Mouse (Mus musculus): ENCODE data around the gene Arhgap24. TPM values are rescaled to one million over a fixed set of nuclear protein-coding genes. Genes with fewer than 3 reads are reported as not detected.

Arhgap24 gene
- polyA plus RNA-seq, 1 experiment, result 12.5 TPM

DNA sequence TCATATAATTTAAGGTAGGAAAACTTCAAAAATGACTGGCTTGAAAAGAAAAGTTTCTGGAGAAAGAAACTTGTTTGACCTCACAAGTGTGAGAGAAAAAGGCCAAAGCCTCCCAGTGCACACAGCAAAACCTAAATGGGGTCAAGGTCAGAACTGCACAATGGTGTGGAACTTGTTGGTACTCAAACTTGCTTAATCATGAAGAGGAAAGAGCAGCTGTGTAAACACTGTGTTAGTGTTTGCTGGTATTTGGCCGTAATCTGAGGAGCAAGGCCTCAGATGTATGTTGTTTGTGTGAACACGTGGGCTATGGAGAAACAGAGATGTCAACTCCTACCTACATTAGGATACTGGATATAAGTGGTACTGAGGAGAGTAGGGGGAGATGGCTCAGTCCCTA is 212.0 kb downstream of the Arhgap24 start:
- Histone ChIP-seq H3K27me3 (ENCODE audit: control insufficient read depth, insufficient read depth, insufficient read length) (no peaks in the 10 kb centered on the region), H3K36me3 (ENCODE audit: control insufficient read depth, insufficient read depth) (no peaks in the 10 kb centered on the region), H3K4me3 (no peak overlapping the region), H3K4me2 (ENCODE audit: low read depth) (peak overlapping the region; percentile 31), H3K79me2 (ENCODE audit: control insufficient read depth, insufficient read depth) (no peaks in the 10 kb centered on the region), H3ac (ENCODE audit: control insufficient read depth, insufficient read length) (no peak overlapping the region)
- TF ChIP-seq USF1 (IDR thresholded peaks at IDR 0.05; ENCODE audit: low read depth) (no peak), MYOD1 (IDR thresholded peaks at IDR 0.05; ENCODE audit: control insufficient read depth in 1 of 3, insufficient read length in 2 of 3, low read depth in 2 of 3) (peak in 2 of 3 experiments; percentile 64 to 77), SRF (IDR thresholded peaks at IDR 0.05; ENCODE audit: control insufficient read depth, insufficient read length, low read depth) (no peak), MAX (IDR thresholded peaks at IDR 0.05; ENCODE audit: low read depth) (no peak), TCF12 (IDR thresholded peaks at IDR 0.05; ENCODE audit: insufficient read depth, poor library complexity, severe bottlenecking) (no peak)

DNA sequence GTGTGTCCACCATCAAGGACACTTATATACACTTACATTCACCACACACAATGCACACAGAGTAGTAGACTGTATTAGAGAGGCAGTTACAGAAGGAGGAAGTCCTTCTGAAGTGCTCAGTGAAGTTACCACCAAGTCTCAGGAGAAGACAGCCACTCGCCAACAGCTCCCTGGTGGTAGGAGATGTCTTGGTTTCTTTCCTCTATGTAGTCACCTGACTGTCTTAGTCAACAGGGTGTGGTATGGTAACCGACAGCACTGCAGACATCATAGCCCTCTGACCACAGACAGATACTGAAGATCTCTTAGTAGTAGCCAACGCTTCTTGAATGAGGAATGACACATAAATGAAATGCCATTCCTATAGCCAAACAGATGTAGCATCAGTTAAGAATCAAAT is 212.7 kb downstream of the Arhgap24 start:
- Histone ChIP-seq H3K4me2 (ENCODE audit: low read depth) (no peak overlapping the region), H3K36me3 (ENCODE audit: control insufficient read depth, insufficient read depth) (no peaks in the 10 kb centered on the region), H3K27me3 (ENCODE audit: control insufficient read depth, insufficient read depth, insufficient read length) (no peaks in the 10 kb centered on the region), H3ac (ENCODE audit: control insufficient read depth, insufficient read length) (no peak overlapping the region), H3K79me2 (ENCODE audit: control insufficient read depth, insufficient read depth) (no peaks in the 10 kb centered on the region), H3K4me3 (no peak overlapping the region)
- TF ChIP-seq CEBPB (IDR thresholded peaks at IDR 0.05; ENCODE audit: insufficient read depth, poor library complexity, severe bottlenecking) (no peak), USF1 (IDR thresholded peaks at IDR 0.05; ENCODE audit: low read depth) (peak; percentile 40)

DNA sequence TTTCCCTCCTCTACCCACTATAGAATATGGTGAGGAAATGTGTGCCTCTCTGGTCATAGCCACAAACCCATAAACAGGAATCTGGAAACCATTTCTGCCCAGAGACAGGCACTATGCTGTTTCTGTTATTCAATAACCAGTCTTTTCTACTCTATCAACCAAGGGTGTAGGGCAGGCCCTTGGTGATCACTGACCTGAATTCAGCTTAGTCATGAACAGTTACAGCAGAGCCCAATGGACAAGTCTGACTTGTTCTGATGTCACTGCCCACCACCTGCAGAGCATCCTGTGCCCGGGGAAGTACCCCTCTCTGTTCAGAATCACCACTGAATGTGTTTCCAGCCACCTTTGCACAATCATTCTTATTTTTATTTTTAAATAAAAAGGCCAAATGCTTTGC is 216.6 kb downstream of the Arhgap24 start:
- Histone ChIP-seq H3K27me3 (ENCODE audit: control insufficient read depth, insufficient read depth, insufficient read length) (no peaks in the 10 kb centered on the region), H3K4me2 (ENCODE audit: low read depth) (no peak overlapping the region), H3K79me2 (ENCODE audit: control insufficient read depth, insufficient read depth) (no peaks in the 10 kb centered on the region), H3ac (ENCODE audit: control insufficient read depth, insufficient read length) (no peak overlapping the region), H3K36me3 (ENCODE audit: control insufficient read depth, insufficient read depth) (no peaks in the 10 kb centered on the region), H3K4me3 (no peak overlapping the region)
- no peak for TF ChIP-seq POLR2AphosphoS2 (IDR thresholded peaks at IDR 0.05; ENCODE audit: insufficient read length, low read depth)
- TF ChIP-seq POLR2A (IDR thresholded peaks at IDR 0.05; ENCODE audit: insufficient read length, low read depth), result no peak
- no peak for TF ChIP-seq E2F4 (IDR thresholded peaks at IDR 0.05; ENCODE audit: insufficient read depth)

DNA sequence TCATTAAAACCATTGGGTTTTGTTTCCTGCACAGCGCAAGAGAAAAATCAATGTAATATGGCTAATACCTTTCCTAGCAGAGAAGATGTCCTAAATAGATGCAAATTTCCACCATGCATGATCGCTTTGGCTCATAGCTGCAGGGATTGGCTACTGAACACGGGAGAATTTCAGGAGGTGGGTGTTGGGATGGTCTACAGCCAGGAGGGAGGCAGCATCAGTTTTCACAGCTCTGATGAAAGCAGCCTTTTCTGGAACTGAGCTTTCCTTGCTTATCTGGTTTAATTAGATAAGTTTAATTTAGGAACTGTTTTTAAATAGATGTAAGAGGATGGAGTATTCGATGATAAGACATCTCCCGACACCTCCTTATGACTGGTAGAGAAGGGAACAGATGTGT is 217.2 kb downstream of the Arhgap24 start:
- Histone ChIP-seq H3K4me2 (ENCODE audit: low read depth) (no peak overlapping the region), H3K36me3 (ENCODE audit: control insufficient read depth, insufficient read depth) (no peaks in the 10 kb centered on the region), H3ac (ENCODE audit: control insufficient read depth, insufficient read length) (no peak overlapping the region), H3K4me3 (no peak overlapping the region), H3K27me3 (ENCODE audit: control insufficient read depth, insufficient read depth, insufficient read length) (no peaks in the 10 kb centered on the region), H3K79me2 (ENCODE audit: control insufficient read depth, insufficient read depth) (no peaks in the 10 kb centered on the region)
- TF ChIP-seq MYOD1 (IDR thresholded peaks at IDR 0.05; ENCODE audit: control insufficient read depth in 1 of 3, insufficient read length in 2 of 3, low read depth in 2 of 3) (no peak), E2F4 (IDR thresholded peaks at IDR 0.05; ENCODE audit: insufficient read depth) (no peak), POLR2AphosphoS2 (IDR thresholded peaks at IDR 0.05; ENCODE audit: insufficient read length, low read depth) (no peak)

DNA sequence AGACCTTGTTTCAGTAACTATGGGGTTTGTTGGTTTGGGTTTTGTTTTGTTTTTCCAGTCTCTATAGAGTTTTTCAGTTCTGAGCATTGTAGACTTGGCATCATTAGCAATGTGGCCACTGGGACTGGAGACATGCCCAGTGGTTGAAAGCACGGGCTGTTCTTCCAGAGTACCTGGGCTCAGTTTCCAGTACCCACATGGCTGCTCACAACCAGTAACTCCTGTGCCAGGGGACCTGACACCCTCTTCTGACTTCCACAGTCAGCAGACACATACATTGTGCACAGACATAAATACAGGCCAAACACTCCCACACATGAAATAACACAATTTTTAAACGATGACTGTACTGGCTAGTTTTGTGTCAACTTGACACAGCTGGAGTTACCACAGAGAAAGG is 217.7 kb downstream of the Arhgap24 start:
- Histone ChIP-seq H3ac (ENCODE audit: control insufficient read depth, insufficient read length) (no peak overlapping the region), H3K36me3 (ENCODE audit: control insufficient read depth, insufficient read depth) (no peaks in the 10 kb centered on the region), H3K4me2 (ENCODE audit: low read depth) (no peak overlapping the region), H3K27me3 (ENCODE audit: control insufficient read depth, insufficient read depth, insufficient read length) (no peaks in the 10 kb centered on the region), H3K79me2 (ENCODE audit: control insufficient read depth, insufficient read depth) (no peaks in the 10 kb centered on the region), H3K4me3 (no peak overlapping the region)
- no peak for TF ChIP-seq POLR2AphosphoS2 (IDR thresholded peaks at IDR 0.05; ENCODE audit: insufficient read length, low read depth)
- no peak for TF ChIP-seq SRF (IDR thresholded peaks at IDR 0.05; ENCODE audit: control insufficient read depth, insufficient read length, low read depth)
- TF ChIP-seq POLR2A (IDR thresholded peaks at IDR 0.05; ENCODE audit: insufficient read length, low read depth), result no peak
- no peak for TF ChIP-seq CEBPB (IDR thresholded peaks at IDR 0.05; ENCODE audit: insufficient read depth, poor library complexity, severe bottlenecking)
- no peak for TF ChIP-seq REST (IDR thresholded peaks at IDR 0.05; ENCODE audit: insufficient read depth, insufficient read length)
- no peak for TF ChIP-seq TCF3 (IDR thresholded peaks at IDR 0.05; ENCODE audit: insufficient read length, low read depth)
- TF ChIP-seq USF1 (IDR thresholded peaks at IDR 0.05; ENCODE audit: low read depth), result no peak
- no peak for TF ChIP-seq MAX (IDR thresholded peaks at IDR 0.05; ENCODE audit: low read depth)
- TF ChIP-seq E2F4 (IDR thresholded peaks at IDR 0.05; ENCODE audit: insufficient read depth), result no peak
- no peak for TF ChIP-seq MYOG (IDR thresholded peaks at IDR 0.05; ENCODE audit: control insufficient read depth in 1 of 3, insufficient read depth in 1 of 3, insufficient read length in 2 of 3, low read depth in 2 of 3)

DNA sequence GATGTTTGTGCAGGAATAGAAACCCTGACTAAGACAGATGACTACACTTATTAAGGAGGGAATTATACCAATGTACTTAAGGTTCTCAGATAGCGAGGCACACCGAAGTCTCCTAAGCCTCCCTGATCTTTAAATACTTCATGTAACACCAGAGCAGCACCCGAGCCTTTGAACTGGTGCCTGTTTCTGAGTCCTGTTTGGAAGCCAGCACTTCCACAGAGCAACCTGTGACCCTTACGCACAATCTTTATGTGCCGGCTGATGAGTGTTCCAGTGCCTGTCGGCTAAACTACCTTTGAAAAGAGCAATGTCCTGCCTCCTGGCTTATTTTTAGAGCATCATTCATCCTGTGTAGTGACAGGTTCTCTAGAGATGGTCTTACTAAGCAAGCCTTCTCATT is 221.4 kb downstream of the Arhgap24 start:
- no peaks in the 10 kb centered on the region for H3K79me2 ChIP-seq (ENCODE audit: control insufficient read depth, insufficient read depth)
- no peaks in the 10 kb centered on the region for H3K27me3 ChIP-seq (ENCODE audit: control insufficient read depth, insufficient read depth, insufficient read length)
- H3K4me2 ChIP-seq (ENCODE audit: low read depth), result no peak overlapping the region
- no peaks in the 10 kb centered on the region for H3K36me3 ChIP-seq (ENCODE audit: control insufficient read depth, insufficient read depth)
- H3K4me3 ChIP-seq, result no peak overlapping the region
- H3ac ChIP-seq (ENCODE audit: control insufficient read depth, insufficient read length), result no peak overlapping the region
- TF ChIP-seq REST (IDR thresholded peaks at IDR 0.05; ENCODE audit: insufficient read depth, insufficient read length), result no peak
- no peak for TF ChIP-seq MYOD1 (IDR thresholded peaks at IDR 0.05; ENCODE audit: control insufficient read depth in 1 of 3, insufficient read length in 2 of 3, low read depth in 2 of 3)
- TF ChIP-seq POLR2AphosphoS2 (IDR thresholded peaks at IDR 0.05; ENCODE audit: insufficient read length, low read depth), result no peak
- no peak for TF ChIP-seq POLR2A (IDR thresholded peaks at IDR 0.05; ENCODE audit: insufficient read length, low read depth)
- no peak for TF ChIP-seq TCF3 (IDR thresholded peaks at IDR 0.05; ENCODE audit: insufficient read length, low read depth)
- TF ChIP-seq MYOG (IDR thresholded peaks at IDR 0.05; ENCODE audit: control insufficient read depth in 1 of 3, insufficient read depth in 1 of 3, insufficient read length in 2 of 3, low read depth in 2 of 3), result no peak
- TF ChIP-seq USF1 (IDR thresholded peaks at IDR 0.05; ENCODE audit: low read depth), result no peak
- TF ChIP-seq CEBPB (IDR thresholded peaks at IDR 0.05; ENCODE audit: insufficient read depth, poor library complexity, severe bottlenecking), result no peak
- TF ChIP-seq TCF12 (IDR thresholded peaks at IDR 0.05; ENCODE audit: insufficient read depth, poor library complexity, severe bottlenecking), result no peak
- TF ChIP-seq SRF (IDR thresholded peaks at IDR 0.05; ENCODE audit: control insufficient read depth, insufficient read length, low read depth), result no peak
- TF ChIP-seq MAX (IDR thresholded peaks at IDR 0.05; ENCODE audit: low read depth), result no peak
- no peak for TF ChIP-seq E2F4 (IDR thresholded peaks at IDR 0.05; ENCODE audit: insufficient read depth)

Data from myocyte (in vitro differentiated cells).